Mouse (Mus musculus) macrophage (primary cell): ENCODE results near the gene Elovl4. TPM values are rescaled to one million over a fixed set of nuclear protein-coding genes. Genes with fewer than 3 reads are reported as not detected.

Source experiments
- H3K27ac ChIP-seq: fragments of 350-480 bp; formaldehyde crosslinking; 2 replicates; pipeline ENCODE4 v1.9.0; 2021
- H3K36me3 ChIP-seq: fragments of 350-480 bp; formaldehyde crosslinking; 2 replicates; pipeline ENCODE4 v1.9.0; 2021; ENCODE audit errors: inconsistent target
- H3K4me3 ChIP-seq: fragments of 350-480 bp; formaldehyde crosslinking; 2 replicates; pipeline ENCODE4 v1.9.0; 2021; ENCODE audit errors: inconsistent target
- H3K79me2 ChIP-seq: fragments of 350-480 bp; formaldehyde crosslinking; 2 replicates; pipeline ENCODE4 v1.9.0; 2021; ENCODE audit errors: inconsistent target
- WGBS: methylation state at CpG from one replicate; pipeline ENCODE4 v1.1.7; 2026; ENCODE audit warnings: inconsistent platforms; ENCODE audit not compliant: missing documents; 5-methylcytosine and 5-hydroxymethylcytosine counted together
- polyA plus RNA-seq: library from polyadenylated mRNA; stranded (reverse); fragments of 250-400 nt; gene quantifications from 3 replicates; pipeline ENCODE4 v1.2.4, GENCODE M21; 2018; ENCODE audit warnings: inconsistent platforms
- total RNA-seq, 78 experiments: library from RNA; depleted of rRNA; stranded (reverse); fragments of 250-400 nt; gene quantifications; 1 replicate in 9 of 78; 2 replicates in 24 of 78; 3 replicates in 43 of 78; 4 replicates in 2 of 78; pipeline ENCODE4 v1.2.4; 2018; ENCODE audit warnings: inconsistent platforms in 56 of 78

The Elovl4 gene
- under 1 TPM in 1 of 26 experiments, not detected in 25; 0.60 TPM for total RNA-seq (2018; cell fraction: chromatin; rRNA removed)
- under 1 TPM in 1 of 26 experiments, not detected in 25; 0.04 TPM for total RNA-seq (2018; cell fraction: cytosol; rRNA removed)
- not detected for total RNA-seq (2018; cell fraction: nucleus; rRNA removed)
- polyA plus RNA-seq: not detected in 3 replicates

GRCm38 (mm10) chr9:83805977-83806815 is at the start of gene Elovl4:
Elovl4 (minus strand) TSS chr9:83806277.
- Histone ChIP-seq H3K27ac (no peak within 1 kb of the TSS), H3K36me3 (no peaks in the 10 kb centered on the region), H3K4me3 (no peak within 1 kb of the TSS), H3K79me2 (no peaks in the 10 kb centered on the region)
- WGBS: 3% methylated on average over 56 of the region's 71 CpGs

- WGBS: 95% methylated on average over 3 of the region's 3 CpGs
- Histone ChIP-seq H3K4me3 (no peak overlapping the region), H3K79me2 (no peaks in the 10 kb centered on the region), H3K36me3 (no peaks in the 10 kb centered on the region), H3K27ac (no peak overlapping the region)
Observed at GRCm38 (mm10) chr9:83852464-83852863, 46.4 kb upstream of the Elovl4 start.

GRCm38 (mm10) chr9:83834748-83835313 is 28.8 kb upstream of the Elovl4 start:
- no peaks in the 10 kb centered on the region for H3K36me3 ChIP-seq
- peak overlapping the region; percentile 71 for H3K4me3 ChIP-seq
- WGBS: 3% methylated on average over 27 of the region's 27 CpGs
- peak overlapping the region; percentile 28; the same call in 1 of the 2 replicates for H3K27ac ChIP-seq
- peaks cover 35% of the 10 kb centered on the region for H3K79me2 ChIP-seq

DNA sequence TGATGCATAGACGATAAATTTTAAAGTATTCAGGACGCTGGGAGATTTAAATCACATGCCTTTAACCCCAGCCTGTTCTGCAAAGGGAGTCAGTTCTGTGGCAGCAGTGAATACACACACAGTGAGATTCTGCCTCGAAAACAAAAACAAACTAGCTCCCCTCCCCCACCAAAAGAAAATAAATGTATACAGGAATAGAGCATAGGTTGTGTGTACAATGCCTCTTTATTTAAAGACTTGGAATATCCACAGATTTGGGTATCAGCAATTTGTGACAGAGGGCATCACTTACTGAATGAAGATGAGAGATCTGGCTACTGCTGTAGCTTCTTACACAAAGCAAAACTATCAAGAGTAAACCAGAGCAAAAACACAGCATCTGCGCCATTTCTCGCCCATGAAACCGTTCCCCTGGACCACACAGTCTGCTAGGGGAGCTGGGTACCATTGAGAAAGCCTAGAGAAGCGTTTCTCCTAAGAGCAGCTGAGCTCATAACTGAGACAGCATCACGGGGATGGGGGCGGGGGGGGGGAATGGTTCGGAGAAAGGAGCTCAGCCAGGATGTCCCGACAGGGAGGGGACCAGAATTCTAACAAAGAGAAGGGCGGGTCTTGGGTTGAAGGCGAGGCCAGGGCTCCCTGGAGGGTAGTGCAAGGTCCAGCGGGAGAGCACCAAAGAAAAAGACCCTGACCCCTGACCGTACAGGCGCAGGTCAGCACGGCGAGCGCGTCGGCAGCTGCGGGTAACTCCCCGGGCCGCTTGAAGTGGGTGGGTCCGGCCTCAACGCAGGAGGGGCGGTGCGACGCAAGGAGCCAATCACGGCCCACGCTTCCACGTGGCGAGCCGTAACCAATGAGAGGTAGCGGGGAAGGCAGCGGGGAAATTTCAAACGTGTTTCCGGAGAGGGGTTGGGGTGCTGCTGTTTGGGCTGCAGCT is 28.0 kb upstream of the Elovl4 start, which contains the start of gene Ttk:
Gene Ttk, plus strand, starts transcription at position 879 of the 937 bp plus-strand sequence.
- Histone ChIP-seq H3K36me3 (no peaks in the 10 kb centered on the region), H3K4me3 (peak within 1 kb of the TSS; percentile 71), H3K79me2 (peaks cover 35% of the 10 kb centered on the region), H3K27ac (peak within 1 kb of the TSS; percentile 55)
- 3% methylated on average over 38 of the region's 38 CpGs for WGBS

- H3K36me3 ChIP-seq: no peaks in the 10 kb centered on the region
- peaks cover 14% of the 10 kb centered on the region for H3K79me2 ChIP-seq
- H3K4me3 ChIP-seq: peak overlapping the region; percentile 5; the same call in 1 of the 2 replicates
- no peak overlapping the region for H3K27ac ChIP-seq
- 35% methylated on average over 8 of the region's 8 CpGs for WGBS
Observed at GRCm38 (mm10) chr9:83831152-83831551, 25.1 kb upstream of the Elovl4 start.

DNA sequence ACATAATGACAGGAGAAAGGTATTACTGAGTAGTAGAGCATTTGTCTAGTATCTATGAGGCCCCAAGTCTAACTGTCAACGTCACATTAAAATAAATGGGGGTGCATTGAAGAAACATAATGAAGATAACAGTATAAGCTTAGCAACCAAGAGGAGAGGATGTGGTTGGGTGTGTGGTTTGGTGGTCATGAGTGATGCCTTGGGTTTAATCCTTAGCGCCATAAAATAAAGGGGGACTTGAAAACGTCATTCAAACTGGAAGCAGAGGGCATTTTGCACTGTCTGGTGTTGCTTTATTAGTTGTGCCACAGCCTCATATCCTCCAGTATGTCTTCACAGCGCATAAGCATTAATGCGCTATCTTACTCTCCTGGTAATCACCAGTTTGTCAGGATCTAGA is 23.8 kb upstream of the Elovl4 start:
- peaks cover 2% of the 10 kb centered on the region for H3K79me2 ChIP-seq
- H3K27ac ChIP-seq: no peak overlapping the region
- H3K36me3 ChIP-seq: no peaks in the 10 kb centered on the region
- WGBS: 54% methylated on average over 5 of the region's 5 CpGs
- no peak overlapping the region for H3K4me3 ChIP-seq

GRCm38 (mm10) chr9:83822925-83823324 is 16.8 kb upstream of the Elovl4 start:
- WGBS: 66% methylated on average over 5 of the region's 5 CpGs
- H3K79me2 ChIP-seq: no peaks in the 10 kb centered on the region
- no peak overlapping the region for H3K4me3 ChIP-seq
- no peaks in the 10 kb centered on the region for H3K36me3 ChIP-seq
- no peak overlapping the region for H3K27ac ChIP-seq

DNA sequence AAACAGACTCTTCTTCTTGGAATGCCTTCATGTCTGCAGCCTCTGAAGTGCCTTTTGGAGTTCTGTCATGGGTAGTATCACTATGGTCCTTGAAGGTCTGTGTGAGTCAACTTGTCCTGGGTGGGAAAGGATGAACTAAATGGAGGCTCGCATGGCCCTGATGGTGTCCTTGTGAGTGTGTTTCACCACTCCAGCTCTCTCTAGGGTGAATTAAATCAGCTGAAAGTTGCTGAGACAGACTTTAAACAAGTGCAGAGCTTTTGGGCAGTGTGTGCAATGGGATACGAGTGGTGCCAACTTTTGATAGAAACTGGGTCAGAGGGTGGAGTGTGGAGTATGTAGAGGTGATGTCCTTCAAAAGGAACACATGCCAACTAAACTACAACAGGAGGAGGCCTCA is 14.9 kb upstream of the Elovl4 start:
- Histone ChIP-seq H3K27ac (no peak overlapping the region), H3K36me3 (no peaks in the 10 kb centered on the region)
- 100% methylated on average over 2 of the region's 2 CpGs for WGBS

DNA sequence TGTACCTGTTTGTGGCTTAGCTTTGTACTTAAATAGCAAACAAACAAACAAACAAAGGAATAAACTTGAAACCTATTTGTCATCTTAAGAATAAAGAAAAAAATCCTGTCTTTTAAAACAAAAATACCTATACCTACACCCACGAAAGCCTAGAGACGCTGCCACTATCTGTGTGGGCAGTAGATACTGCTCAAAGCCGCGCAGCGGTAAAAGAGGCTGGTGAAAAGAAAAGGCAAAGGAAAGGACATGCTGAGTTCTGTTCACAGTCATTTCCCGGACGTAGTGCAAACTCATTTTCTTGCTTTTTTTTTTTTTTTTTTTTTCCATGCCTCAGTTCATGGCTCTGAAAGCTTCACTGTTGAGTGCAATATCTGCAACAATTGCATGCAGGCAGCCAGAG is 13.1 kb upstream of the Elovl4 start:
- no peaks in the 10 kb centered on the region for H3K36me3 ChIP-seq
- no peak overlapping the region for H3K4me3 ChIP-seq
- 90% methylated on average over 7 of the region's 7 CpGs for WGBS
- H3K79me2 ChIP-seq: no peaks in the 10 kb centered on the region
- H3K27ac ChIP-seq: no peak overlapping the region

More for the DNA sequence above, 14.9 kb upstream of the Elovl4 start:
- H3K79me2 ChIP-seq: no peaks in the 10 kb centered on the region
- no peak overlapping the region for H3K4me3 ChIP-seq

- Histone ChIP-seq H3K36me3 (no peaks in the 10 kb centered on the region), H3K27ac (no peak overlapping the region), H3K79me2 (no peaks in the 10 kb centered on the region), H3K4me3 (no peak overlapping the region)
- WGBS: 6% methylated on average over 2 of the region's 2 CpGs
Observed at GRCm38 (mm10) chr9:83807562-83807961, 1.5 kb upstream of the Elovl4 start.

DNA sequence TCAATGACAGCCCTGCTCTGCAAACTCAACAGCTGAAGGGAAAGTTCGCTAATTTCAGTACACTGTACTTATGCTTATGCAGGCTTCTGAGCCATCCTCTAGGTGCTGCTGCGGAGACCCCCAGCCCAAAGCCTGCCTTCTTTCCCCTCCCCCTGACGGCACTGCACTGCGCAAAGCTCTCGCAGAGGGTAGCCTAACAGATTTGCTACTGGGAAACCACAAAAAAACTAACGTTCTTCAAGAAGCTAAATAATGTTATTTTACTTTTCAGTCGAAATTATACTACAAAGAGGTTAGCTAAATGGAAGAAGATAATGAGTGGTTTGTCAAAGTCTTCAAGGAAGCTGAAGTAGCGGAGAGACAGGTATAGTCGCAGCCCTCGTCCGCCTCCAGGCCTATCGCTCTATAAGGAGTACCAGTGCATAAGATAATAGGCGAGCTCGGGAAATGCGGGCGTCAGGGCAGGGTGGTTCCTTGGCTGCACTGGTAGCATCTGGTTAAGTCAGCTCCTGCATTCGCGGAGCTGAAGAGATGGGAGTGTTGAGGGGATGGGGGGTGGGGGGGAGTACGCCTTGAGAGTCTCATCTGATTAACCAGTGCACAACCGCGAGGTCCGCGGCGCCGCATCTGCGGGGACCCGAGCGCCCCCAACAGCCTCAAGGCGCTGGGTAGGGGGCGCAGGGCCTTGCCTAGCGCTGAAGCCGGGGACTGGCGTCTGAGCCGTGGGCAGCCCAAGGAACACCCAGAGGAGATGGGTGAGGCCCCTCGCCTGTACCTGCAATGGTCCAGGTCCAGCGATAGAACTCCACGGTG is 707 bp downstream of the Elovl4 start:
- WGBS: 4% methylated on average over 34 of the region's 37 CpGs
- H3K36me3 ChIP-seq: no peaks in the 10 kb centered on the region
- H3K4me3 ChIP-seq: no peak overlapping the region
- H3K79me2 ChIP-seq: no peaks in the 10 kb centered on the region
- H3K27ac ChIP-seq: no peak overlapping the region

GRCm38 (mm10) chr9:83804341-83804740 is 1.7 kb downstream of the Elovl4 start:
- H3K27ac ChIP-seq: no peak overlapping the region
- H3K4me3 ChIP-seq: no peak overlapping the region
- 51% methylated on average over 13 of the region's 13 CpGs for WGBS
- no peaks in the 10 kb centered on the region for H3K36me3 ChIP-seq
- no peaks in the 10 kb centered on the region for H3K79me2 ChIP-seq

DNA sequence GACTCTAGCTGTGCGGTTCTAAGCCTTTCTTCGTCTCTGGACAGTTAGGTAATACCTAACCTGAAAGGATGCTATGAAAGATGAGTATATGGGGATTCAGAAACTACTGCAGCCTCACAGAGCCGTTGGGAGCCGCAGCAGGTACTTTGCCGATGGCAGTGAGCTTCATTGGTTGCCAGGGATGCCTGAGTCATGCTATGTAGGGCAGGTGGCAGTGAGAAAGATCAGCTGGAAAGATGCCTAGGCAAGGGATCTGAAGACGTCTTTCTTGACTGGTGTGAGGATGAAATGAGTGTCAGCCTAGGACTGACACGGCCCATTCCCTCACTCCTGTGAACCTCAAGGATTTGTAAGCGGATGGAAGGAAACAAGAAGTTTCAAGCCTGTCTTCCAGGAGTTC is 8.2 kb downstream of the Elovl4 start:
- H3K79me2 ChIP-seq: no peaks in the 10 kb centered on the region
- no peak overlapping the region for H3K4me3 ChIP-seq
- H3K27ac ChIP-seq: no peak overlapping the region
- no peaks in the 10 kb centered on the region for H3K36me3 ChIP-seq
- 83% methylated on average over 8 of the region's 8 CpGs for WGBS
